Mouse (Mus musculus): Measurements from ENCODE around the gene AC109138.7. TPM values are rescaled to one million over a fixed set of nuclear protein-coding genes. Genes with fewer than 3 reads are reported as not detected.

Gene AC109138.7
- total and polyA plus RNA-seq, 3 experiments, result not detected

DNA sequence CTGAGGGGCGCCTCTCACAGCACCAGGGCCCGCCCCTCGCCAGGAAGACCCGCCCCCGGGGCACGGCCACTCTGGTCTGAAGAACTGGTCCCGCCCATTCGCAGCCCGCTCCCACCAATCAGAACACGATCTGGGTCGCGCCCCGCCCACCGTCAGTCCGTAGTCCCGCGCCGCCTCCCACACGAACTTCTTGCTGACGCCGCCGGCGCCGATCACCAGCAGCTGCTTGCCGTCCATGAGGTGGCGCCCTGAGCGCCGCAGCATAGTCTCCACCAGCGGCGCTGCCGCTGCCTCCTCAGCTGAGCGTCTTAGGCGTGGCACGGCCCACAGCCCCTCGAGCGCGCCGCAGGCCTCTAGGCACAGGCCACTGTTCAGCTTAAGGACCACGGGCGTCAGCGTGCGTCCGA is 44.8 kb upstream of the AC109138.7 start (continued):
- TF ChIP-seq SMC3 (IDR thresholded peaks at IDR 0.05; ENCODE audit: low read depth, low read length), result peak; percentile 87
- no peak for TF ChIP-seq CHD1 (IDR thresholded peaks at IDR 0.05; ENCODE audit: low read depth, low read length)
- TF ChIP-seq ZKSCAN1 (IDR thresholded peaks at IDR 0.05; ENCODE audit: borderline replicate concordance, low read depth, low read length), result no peak
- peak; percentile 60 for TF ChIP-seq RAD21 (IDR thresholded peaks at IDR 0.05; ENCODE audit: low read depth, low read length)
- no peak for TF ChIP-seq USF1 (IDR thresholded peaks at IDR 0.05; ENCODE audit: low read depth, low read length)
- TF ChIP-seq JUND (conservative IDR thresholded peaks at IDR 0.05; ENCODE audit: low read depth, low read length), result no peak
- peak; percentile 45; the same call in 1 of the 2 replicates for TF ChIP-seq HCFC1 (IDR thresholded peaks at IDR 0.05; ENCODE audit: low read depth, low read length)
- TF ChIP-seq CTCF (conservative IDR thresholded peaks at IDR 0.05 in 1 of 2, IDR thresholded peaks at IDR 0.05 in 1 of 2; ENCODE audit: low read depth in 2 of 2, low read length in 2 of 2), result peak in 1 of 2 experiments; percentile 99; a peak in 2 of 4 replicates
- TF ChIP-seq E2F4 (IDR thresholded peaks at IDR 0.05; ENCODE audit: insufficient replicate concordance, low read depth, low read length), result no peak
- TF ChIP-seq MXI1 (IDR thresholded peaks at IDR 0.05; ENCODE audit: low read depth, low read length), result peak; percentile 74
- TF ChIP-seq NRF1 (IDR thresholded peaks at IDR 0.05; ENCODE audit: low read depth, low read length), result peak; percentile 57
- no peak for TF ChIP-seq RCOR1 (conservative IDR thresholded peaks at IDR 0.05; ENCODE audit: low read depth, low read length)
- peak; percentile 76 for TF ChIP-seq POLR2A (IDR thresholded peaks at IDR 0.05; ENCODE audit: low read depth, low read length)

DNA sequence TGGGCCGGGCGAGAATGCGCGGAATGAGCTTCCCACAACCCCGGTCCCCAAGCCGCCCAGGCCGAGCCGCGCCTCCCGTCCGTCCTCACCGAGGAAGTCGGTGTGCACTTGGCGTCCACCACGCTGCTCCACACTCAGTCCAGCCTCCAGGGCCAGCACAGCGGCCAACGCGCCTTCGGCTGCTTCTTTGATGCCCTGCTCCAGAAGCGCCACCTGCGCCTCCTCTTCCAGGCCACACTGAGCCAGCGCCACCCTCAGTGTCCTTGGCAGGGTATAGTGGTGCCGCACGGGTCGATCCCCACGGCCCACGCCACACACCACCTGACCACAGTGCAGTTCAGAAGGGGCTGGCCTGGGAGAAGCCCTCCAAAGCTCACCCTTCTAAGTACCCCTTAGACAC is 44.3 kb upstream of the AC109138.7 start:
- peak overlapping the region; percentile 72 for H3K4me2 ChIP-seq (ENCODE audit: insufficient read depth, low read depth, poor library complexity, severe bottlenecking)
- H3K4me3 ChIP-seq (replicated peaks in 1 of 3; ENCODE audit: low read depth in 2 of 3, low read length in 2 of 3, poor library complexity in 1 of 3), result peak overlapping the region; percentile 41 to 62 (median 53)
- H3K79me2 ChIP-seq (replicated peaks; ENCODE audit: control insufficient read depth, extremely low read depth, insufficient read depth, poor library complexity, severe bottlenecking), result no peaks in the 10 kb centered on the region
- H3K27ac ChIP-seq (ENCODE audit: insufficient read depth, low read depth), result peak overlapping the region; percentile 65
- peaks cover 11 to 49% of the 10 kb centered on the region in 2 experiments for H3K4me1 ChIP-seq (ENCODE audit: control insufficient read depth in 1 of 2, insufficient read depth in 2 of 2)
- H3K9ac ChIP-seq (ENCODE audit: insufficient read depth, low read depth), result peak overlapping the region; percentile 79
- peaks cover 0 to 34% of the 10 kb centered on the region in 2 experiments for H3K36me3 ChIP-seq (replicated peaks in 1 of 2; ENCODE audit: control insufficient read depth in 1 of 2, insufficient read depth in 1 of 2, low read length in 1 of 2)
- dilution Hi-C loops (cut with MboI; ENCODE audit: extremely low pct_ligation_motif_present, extremely low pct_unique_long_range_greater_than_20kb, low sequenced_read_pairs) (no loop called here), in situ Hi-C loops (cut with MboI; ENCODE audit: low pct_ligation_motif_present, low pct_unique_long_range_greater_than_20kb, low sequenced_read_pairs) (no loop called here)
- no peak for DNase-seq (ENCODE audit: extremely low read depth)
- H3K27me3 ChIP-seq (replicated peaks), result no peaks in the 10 kb centered on the region
- H3K9me3 ChIP-seq (replicated peaks; ENCODE audit: low read length), result peaks cover 2% of the 10 kb centered on the region
- TF ChIP-seq UBTF (IDR thresholded peaks at IDR 0.05; ENCODE audit: low read depth, low read length) (peak; percentile 21; the same call in 1 of the 2 replicates), ELF1 (IDR thresholded peaks at IDR 0.05; ENCODE audit: low read depth, low read length) (no peak)

DNA sequence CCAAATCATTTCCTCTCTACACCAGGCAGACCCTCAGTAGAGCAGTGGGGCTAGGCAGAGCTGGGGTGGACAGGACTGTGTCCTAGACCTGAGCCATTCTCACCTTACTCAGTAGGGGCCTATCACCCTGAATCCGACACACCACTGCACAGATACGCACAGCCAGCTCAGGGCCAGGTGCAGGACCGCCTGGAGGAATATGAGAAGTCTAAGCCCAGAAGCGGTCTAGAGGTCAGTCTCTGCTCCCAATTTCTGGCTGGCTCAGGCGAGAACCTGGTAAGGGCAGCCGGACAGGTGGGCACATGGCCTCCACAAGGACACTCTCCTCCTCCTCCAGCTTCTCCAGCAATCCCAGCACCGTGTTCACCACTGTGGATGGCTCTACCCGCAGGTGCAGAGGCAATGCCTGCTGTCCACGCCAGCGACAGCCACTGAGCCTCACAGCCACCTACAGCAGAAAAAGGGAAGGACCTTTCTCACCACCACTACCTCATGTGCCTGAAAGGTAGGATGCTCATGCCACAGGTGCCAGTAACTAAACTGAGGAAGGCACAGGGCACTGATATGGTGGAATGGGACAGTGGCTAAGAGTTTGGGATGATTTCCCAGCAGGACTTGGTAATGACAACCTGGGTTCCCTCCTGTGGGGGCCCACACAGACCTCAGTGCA is 43.3 kb upstream of the AC109138.7 start:
- Histone ChIP-seq H3K4me3 (replicated peaks in 1 of 3; ENCODE audit: low read depth in 2 of 3, low read length in 2 of 3, poor library complexity in 1 of 3) (no peak overlapping the region), H3K27me3 (replicated peaks) (no peaks in the 10 kb centered on the region), H3K9ac (ENCODE audit: insufficient read depth, low read depth) (no peak overlapping the region), H3K9me3 (replicated peaks; ENCODE audit: low read length) (peaks cover 2% of the 10 kb centered on the region), H3K79me2 (replicated peaks; ENCODE audit: control insufficient read depth, extremely low read depth, insufficient read depth, poor library complexity, severe bottlenecking) (no peaks in the 10 kb centered on the region), H3K36me3 (replicated peaks in 1 of 2; ENCODE audit: control insufficient read depth in 1 of 2, insufficient read depth in 1 of 2, low read length in 1 of 2) (peaks cover 0 to 36% of the 10 kb centered on the region in 2 experiments), H3K4me1 (ENCODE audit: control insufficient read depth in 1 of 2, insufficient read depth in 2 of 2) (peaks cover 11 to 45% of the 10 kb centered on the region in 2 experiments), H3K27ac (ENCODE audit: insufficient read depth, low read depth) (no peak overlapping the region), H3K4me2 (ENCODE audit: insufficient read depth, low read depth, poor library complexity, severe bottlenecking) (no peak overlapping the region)
- in situ Hi-C loops (cut with MboI; ENCODE audit: low pct_ligation_motif_present, low pct_unique_long_range_greater_than_20kb, low sequenced_read_pairs), result no loop called here
- no peak for DNase-seq (ENCODE audit: extremely low read depth)
- no peak for TF ChIP-seq MXI1 (IDR thresholded peaks at IDR 0.05; ENCODE audit: low read depth, low read length)
- TF ChIP-seq PAX5 (IDR thresholded peaks at IDR 0.05; ENCODE audit: low read length), result no peak
- TF ChIP-seq ZC3H11A (IDR thresholded peaks at IDR 0.05; ENCODE audit: low read depth, low read length), result no peak
- TF ChIP-seq ZNF384 (IDR thresholded peaks at IDR 0.05; ENCODE audit: low read depth, low read length), result no peak
- TF ChIP-seq HCFC1 (IDR thresholded peaks at IDR 0.05; ENCODE audit: low read depth, low read length), result no peak
- no peak for TF ChIP-seq CTCF (conservative IDR thresholded peaks at IDR 0.05 in 1 of 2, IDR thresholded peaks at IDR 0.05 in 1 of 2; ENCODE audit: low read depth in 2 of 2, low read length in 2 of 2)
- no peak for TF ChIP-seq JUN (IDR thresholded peaks at IDR 0.05; ENCODE audit: insufficient read depth, low read depth, low read length)
- no peak for TF ChIP-seq RAD21 (IDR thresholded peaks at IDR 0.05; ENCODE audit: low read depth, low read length)
- TF ChIP-seq USF1 (IDR thresholded peaks at IDR 0.05; ENCODE audit: low read depth, low read length), result no peak
- no peak for TF ChIP-seq USF2 (conservative IDR thresholded peaks at IDR 0.05; ENCODE audit: low read depth, low read length)
- no peak for TF ChIP-seq EP300 (IDR thresholded peaks at IDR 0.05; ENCODE audit: low read length)
- TF ChIP-seq JUND (conservative IDR thresholded peaks at IDR 0.05; ENCODE audit: low read depth, low read length), result no peak
- TF ChIP-seq NRF1 (IDR thresholded peaks at IDR 0.05; ENCODE audit: low read depth, low read length), result no peak
- no peak for TF ChIP-seq IRF4 (IDR thresholded peaks at IDR 0.05; ENCODE audit: low read depth, low read length)
- dilution Hi-C loops (cut with MboI; ENCODE audit: extremely low pct_ligation_motif_present, extremely low pct_unique_long_range_greater_than_20kb, low sequenced_read_pairs), result no loop called here
